Mouse (Mus musculus): ENCODE data around the gene Naa15. TPM values are rescaled to one million over a fixed set of nuclear protein-coding genes. Genes with fewer than 3 reads are reported as not detected.

Naa15 gene
- polyA plus RNA-seq, 1 experiment from 2014 or later = 65.6 TPM

Other genes with a start within 250 kb of the Naa15 start
- 22.5 and 24.5 TPM in 2 replicates for gene Noct, start 190.7 kb upstream of the Naa15 start, polyA plus RNA-seq (2015; fragmentation: Nextera tagmentation; extraction: Ambion mirVana)
- 53.6 and 54.8 TPM in 2 replicates for gene Elf2, start 74.5 kb upstream of the Naa15 start, polyA plus RNA-seq (2015; fragmentation: Nextera tagmentation; extraction: Ambion mirVana)
- 0.50 and 0.60 TPM in 2 replicates for gene Mgarp, start 18.4 kb upstream of the Naa15 start, polyA plus RNA-seq (2015; fragmentation: Nextera tagmentation; extraction: Ambion mirVana)
- 732 and 752 TPM in 2 replicates for gene Ndufc1, start 6.2 kb upstream of the Naa15 start, polyA plus RNA-seq (2015; fragmentation: Nextera tagmentation; extraction: Ambion mirVana)
- 26.6 and 27.8 TPM in 2 replicates for gene Rab33b, start 68.8 kb downstream of the Naa15 start, polyA plus RNA-seq (2015; fragmentation: Nextera tagmentation; extraction: Ambion mirVana)
- 4.4 and 5.5 TPM in 2 replicates for gene Setd7, start 145.7 kb downstream of the Naa15 start, polyA plus RNA-seq (2015; fragmentation: Nextera tagmentation; extraction: Ambion mirVana)
- 0.36 and 0.95 TPM in 2 replicates for gene Mgst2, start 245.2 kb downstream of the Naa15 start, polyA plus RNA-seq (2015; fragmentation: Nextera tagmentation; extraction: Ambion mirVana)